9 mouse cellular contexts compared by ENCODE assay signal in the genomic region with DNA sequence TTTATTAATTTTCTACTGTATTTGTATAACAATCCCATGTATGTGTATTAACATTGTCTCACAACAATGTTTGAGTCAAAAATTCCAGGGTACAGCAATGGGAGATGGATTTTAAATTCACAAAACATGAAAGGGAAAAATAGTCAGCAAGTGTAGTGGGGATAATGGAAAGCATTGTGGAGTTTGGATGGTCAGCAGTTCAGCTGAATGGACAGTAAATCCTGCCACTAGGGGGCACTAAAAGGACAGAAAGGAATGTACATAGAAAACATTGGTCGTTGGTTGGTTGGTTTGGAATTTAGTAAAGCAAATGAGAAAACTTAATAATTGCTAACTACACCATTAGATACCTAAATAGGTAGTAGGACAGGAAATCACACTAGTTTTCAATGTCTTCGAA.
DNase-seq lines count a peak whose midpoint lies in the region; ATAC-seq and TF ChIP-seq lines count a peak whose summit lies in the region.
"Had no signal": no experiment of that assay in that cellular context is flagged by ENCODE, and none has a peak within 500 bp of the region (broad histone marks: within the 10 kb centered on the region; RNA-seq: fewer than 3 reads in every experiment).

No protein-coding gene starts in this region.

- H3K9ac ChIP-seq in lung, embryonic 14.5 days: no peak overlapping the region
- no peak overlapping the region for H3K9ac ChIP-seq in midbrain, embryonic 16.5 days (ENCODE audit: low read depth, low read length)
- H3K9ac ChIP-seq: liver, embryonic 15.5 days had no signal

- peak; percentile 83 for DNase-seq in lung, embryonic 14.5 days
- no peak for DNase-seq in lung, adult 2 months
- DNase-seq in adrenal gland, postnatal 10 days: peak; percentile 75
- DNase-seq in layer of hippocampus, adult 8-10 months (ENCODE audit: low spot score in 2 of 2): peak; percentile 10 to 39

- H3K4me1 ChIP-seq in lung, embryonic 14.5 days (ENCODE audit: insufficient read depth): no peaks in the 10 kb centered on the region
- H3K4me1 ChIP-seq in lung, adult 2 months (ENCODE audit: control insufficient read depth, insufficient read depth, low read length): no peaks in the 10 kb centered on the region
- H3K4me1 ChIP-seq in cortical plate, adult 2 months (ENCODE audit: control insufficient read depth, insufficient read depth, low read length): no peaks in the 10 kb centered on the region
- no peaks in the 10 kb centered on the region for H3K4me1 ChIP-seq in midbrain, embryonic 16.5 days (ENCODE audit: control insufficient read depth, insufficient read depth, low read length)
- H3K4me1 ChIP-seq: liver, embryonic 15.5 days had no signal

- H3K9me3 ChIP-seq in lung, embryonic 14.5 days (ENCODE audit: low read depth, low read length): no peaks in the 10 kb centered on the region
- H3K9me3 ChIP-seq in midbrain, embryonic 16.5 days (replicated peaks; ENCODE audit: control insufficient read depth, low read length, poor library complexity, severe bottlenecking): no peaks in the 10 kb centered on the region
- H3K9me3 ChIP-seq: liver, embryonic 15.5 days had no signal

- H3K4me3 ChIP-seq in lung, embryonic 14.5 days (ENCODE audit: low read depth, low read length): no peak overlapping the region
- H3K4me3 ChIP-seq in lung, adult 2 months (replicated peaks; ENCODE audit: extremely low read depth, low read depth, low read length): no peak overlapping the region
- H3K4me3 ChIP-seq in cortical plate, adult 2 months (ENCODE audit: insufficient read depth, low read length): no peak overlapping the region
- H3K4me3 ChIP-seq in midbrain, embryonic 16.5 days (ENCODE audit: low read depth, low read length): no peak overlapping the region
- H3K4me3 ChIP-seq: erythroblast, embryonic 14.5 days; liver, embryonic 15.5 days had no signal

- no peak overlapping the region for H3K27ac ChIP-seq in lung, embryonic 14.5 days (ENCODE audit: low read depth)
- H3K27ac ChIP-seq in cortical plate, adult 2 months (ENCODE audit: insufficient read depth, low read length): no peak overlapping the region
- H3K27ac ChIP-seq in midbrain, embryonic 16.5 days (ENCODE audit: low read length): no peak overlapping the region
- H3K27ac ChIP-seq: liver, embryonic 15.5 days had no signal

- 23% methylated on average over 2 of the region's 2 CpGs for WGBS in lung, embryonic 14.5 days
- 28% methylated on average over 2 of the region's 2 CpGs for WGBS in lung, adult 2 months
- WGBS in midbrain, embryonic 16.5 days: 28% methylated on average over 2 of the region's 2 CpGs

- H3K36me3 ChIP-seq in lung, embryonic 14.5 days (ENCODE audit: insufficient read depth): no peaks in the 10 kb centered on the region
- H3K36me3 ChIP-seq in midbrain, embryonic 16.5 days (ENCODE audit: control insufficient read depth, insufficient read depth, low read length): no peaks in the 10 kb centered on the region
- H3K36me3 ChIP-seq: liver, embryonic 15.5 days had no signal

- no peaks in the 10 kb centered on the region for H3K27me3 ChIP-seq in lung, embryonic 14.5 days (ENCODE audit: insufficient read depth, low read length)
- no peaks in the 10 kb centered on the region for H3K27me3 ChIP-seq in midbrain, embryonic 16.5 days (ENCODE audit: control insufficient read depth, insufficient read depth, low read depth, low read length)
- H3K27me3 ChIP-seq: liver, embryonic 15.5 days had no signal

- H3K4me2 ChIP-seq in lung, embryonic 14.5 days: no peak overlapping the region
- H3K4me2 ChIP-seq in midbrain, embryonic 16.5 days (ENCODE audit: low read length): no peak overlapping the region
- H3K4me2 ChIP-seq: liver, embryonic 15.5 days had no signal

- peak; percentile 76 for TF ChIP-seq CTCF in lung, embryonic 14.5 days (IDR thresholded peaks at IDR 0.05; ENCODE audit: low read depth)
- no peak for TF ChIP-seq CTCF in lung, adult 2 months (IDR thresholded peaks at IDR 0.05; ENCODE audit: insufficient read depth, low read length)
- peak; percentile 50; the same call in 1 of the 2 replicates for TF ChIP-seq CTCF in cortical plate, adult 2 months (IDR thresholded peaks at IDR 0.05; ENCODE audit: extremely low read depth, insufficient read depth, low read length)

- TF ChIP-seq POLR2A in lung, adult 2 months (IDR thresholded peaks at IDR 0.05; ENCODE audit: borderline replicate concordance, extremely low read depth, low read depth, low read length): no peak
- TF ChIP-seq POLR2A in cortical plate, adult 2 months (IDR thresholded peaks at IDR 0.05; ENCODE audit: extremely low read depth, insufficient read depth, low read length): no peak

- ATAC-seq in lung, embryonic 14.5 days (ENCODE audit: insufficient read depth): no peak
- ATAC-seq in midbrain, embryonic 16.5 days: 0 out of 2 replicates have a peak, but pooled peaks have one; percentile 45
- ATAC-seq in granulocyte monocyte progenitor cell, adult 5-6 weeks (replicated peaks; ENCODE audit: poor library complexity, severe bottlenecking): no peak
